Mouse (Mus musculus): ENCODE measurements around the gene Cfd. TPM values are rescaled to one million over a fixed set of nuclear protein-coding genes. Genes with fewer than 3 reads are reported as not detected.

Gene Cfd
- polyA plus RNA-seq, 1 experiment from 2014 or later: not detected

Small RNA genes lying within 50 kb of the gene (microRNA-seq; reads per million reads assigned to microRNA genes)
- not detected for gene Mir6910

Other genes with a start within 250 kb of the Cfd start
- gene Odf3l2, start 245.1 kb upstream of the Cfd start, polyA plus RNA-seq (2015; fragmentation: Nextera tagmentation; extraction: Ambion mirVana): 0.12 TPM in 1 of 2 replicates, not detected in the other
- 5.4 and 5.8 TPM in 2 replicates for gene Madcam1, start 226.3 kb upstream of the Cfd start, polyA plus RNA-seq (2015; fragmentation: Nextera tagmentation; extraction: Ambion mirVana)
- 54.6 and 58.9 TPM in 2 replicates for gene Tpgs1, start 221.5 kb upstream of the Cfd start, polyA plus RNA-seq (2015; fragmentation: Nextera tagmentation; extraction: Ambion mirVana)
- gene Cdc34, start 208.7 kb upstream of the Cfd start, polyA plus RNA-seq (2015; fragmentation: Nextera tagmentation; extraction: Ambion mirVana): 100 and 110 TPM in 2 replicates
- gene Gzmm, start 201.8 kb upstream of the Cfd start, polyA plus RNA-seq (2015; fragmentation: Nextera tagmentation; extraction: Ambion mirVana): 0.86 and 1.3 TPM in 2 replicates
- gene Bsg, start 186.4 kb upstream of the Cfd start, polyA plus RNA-seq (2015; fragmentation: Nextera tagmentation; extraction: Ambion mirVana): 910 and 960 TPM in 2 replicates
- 0.08 TPM in 1 of 2 replicates, not detected in the other for gene Hcn2, start 174.2 kb upstream of the Cfd start, polyA plus RNA-seq (2015; fragmentation: Nextera tagmentation; extraction: Ambion mirVana)
- 35.8 and 41.5 TPM in 2 replicates for gene Polrmt, start 144.3 kb upstream of the Cfd start, polyA plus RNA-seq (2015; fragmentation: Nextera tagmentation; extraction: Ambion mirVana)
- 0.95 and 2.2 TPM in 2 replicates for gene Fgf22, start 135.8 kb upstream of the Cfd start, polyA plus RNA-seq (2015; fragmentation: Nextera tagmentation; extraction: Ambion mirVana)
- gene Rnf126, start 123.9 kb upstream of the Cfd start, polyA plus RNA-seq (2015; fragmentation: Nextera tagmentation; extraction: Ambion mirVana): 93.2 and 104 TPM in 2 replicates
- gene Fstl3, start 113.6 kb upstream of the Cfd start, polyA plus RNA-seq (2015; fragmentation: Nextera tagmentation; extraction: Ambion mirVana): 21.2 and 22.2 TPM in 2 replicates
- gene Prss57, start 99.9 kb upstream of the Cfd start, polyA plus RNA-seq (2015; fragmentation: Nextera tagmentation; extraction: Ambion mirVana): 0.10 and 0.12 TPM in 2 replicates
- gene Palm, start 97.3 kb upstream of the Cfd start, polyA plus RNA-seq (2015; fragmentation: Nextera tagmentation; extraction: Ambion mirVana): 79.9 and 84.8 TPM in 2 replicates
- 0.56 and 1.6 TPM in 2 replicates for gene Misp, start 69.9 kb upstream of the Cfd start, polyA plus RNA-seq (2015; fragmentation: Nextera tagmentation; extraction: Ambion mirVana)
- gene Ptbp1, start 36.4 kb upstream of the Cfd start, polyA plus RNA-seq (2015; fragmentation: Nextera tagmentation; extraction: Ambion mirVana): 301 and 303 TPM in 2 replicates
- 3.7 and 5.1 TPM in 2 replicates for gene Prtn3, start 16.4 kb upstream of the Cfd start, polyA plus RNA-seq (2015; fragmentation: Nextera tagmentation; extraction: Ambion mirVana)
- gene Plppr3, start 16.2 kb upstream of the Cfd start, polyA plus RNA-seq (2015; fragmentation: Nextera tagmentation; extraction: Ambion mirVana): 53.0 and 60.1 TPM in 2 replicates
- gene Elane, start 4.6 kb upstream of the Cfd start, polyA plus RNA-seq (2015; fragmentation: Nextera tagmentation; extraction: Ambion mirVana): 0.36 and 0.40 TPM in 2 replicates
- gene Med16, start 18.1 kb downstream of the Cfd start, polyA plus RNA-seq (2015; fragmentation: Nextera tagmentation; extraction: Ambion mirVana): 35.4 and 37.7 TPM in 2 replicates
- not detected in 2 replicates for gene Gm26602, start 20.0 kb downstream of the Cfd start, polyA plus RNA-seq (2015; fragmentation: Nextera tagmentation; extraction: Ambion mirVana)
- 1.0 and 1.2 TPM in 2 replicates for gene Kiss1r, start 26.1 kb downstream of the Cfd start, polyA plus RNA-seq (2015; fragmentation: Nextera tagmentation; extraction: Ambion mirVana)
- 159 and 161 TPM in 2 replicates for gene R3hdm4, start 30.4 kb downstream of the Cfd start, polyA plus RNA-seq (2015; fragmentation: Nextera tagmentation; extraction: Ambion mirVana)
- gene Arid3a, start 36.2 kb downstream of the Cfd start, polyA plus RNA-seq (2015; fragmentation: Nextera tagmentation; extraction: Ambion mirVana): 5.7 and 7.4 TPM in 2 replicates
- gene Wdr18, start 69.3 kb downstream of the Cfd start, polyA plus RNA-seq (2015; fragmentation: Nextera tagmentation; extraction: Ambion mirVana): 81.7 and 83.6 TPM in 2 replicates
- gene Grin3b, start 79.9 kb downstream of the Cfd start, polyA plus RNA-seq (2015; fragmentation: Nextera tagmentation; extraction: Ambion mirVana): 0.40 and 0.64 TPM in 2 replicates
- gene Tmem259, start 93.5 kb downstream of the Cfd start, polyA plus RNA-seq (2015; fragmentation: Nextera tagmentation; extraction: Ambion mirVana): 19.3 and 20.1 TPM in 2 replicates
- 264 and 270 TPM in 2 replicates for gene Cnn2, start 97.7 kb downstream of the Cfd start, polyA plus RNA-seq (2015; fragmentation: Nextera tagmentation; extraction: Ambion mirVana)
- 3.3 and 3.4 TPM in 2 replicates for gene Abca7, start 105.6 kb downstream of the Cfd start, polyA plus RNA-seq (2015; fragmentation: Nextera tagmentation; extraction: Ambion mirVana)
- 5.3 and 6.4 TPM in 2 replicates for gene Arhgap45, start 125.8 kb downstream of the Cfd start, polyA plus RNA-seq (2015; fragmentation: Nextera tagmentation; extraction: Ambion mirVana)
- 213 and 217 TPM in 2 replicates for gene Polr2e, start 148.9 kb downstream of the Cfd start, polyA plus RNA-seq (2015; fragmentation: Nextera tagmentation; extraction: Ambion mirVana)
- gene Gpx4, start 156.3 kb downstream of the Cfd start, polyA plus RNA-seq (2015; fragmentation: Nextera tagmentation; extraction: Ambion mirVana): 432 and 471 TPM in 2 replicates
- 19.7 and 19.8 TPM in 2 replicates for gene Sbno2, start 214.7 kb downstream of the Cfd start, polyA plus RNA-seq (2015; fragmentation: Nextera tagmentation; extraction: Ambion mirVana)
- 15.2 and 16.6 TPM in 2 replicates for gene Stk11, start 224.9 kb downstream of the Cfd start, polyA plus RNA-seq (2015; fragmentation: Nextera tagmentation; extraction: Ambion mirVana)
- 494 and 537 TPM in 2 replicates for gene Atp5d, start 247.8 kb downstream of the Cfd start, polyA plus RNA-seq (2015; fragmentation: Nextera tagmentation; extraction: Ambion mirVana)
- 5.9 and 6.8 TPM in 2 replicates for gene Cbarp, start 250.0 kb downstream of the Cfd start, polyA plus RNA-seq (2015; fragmentation: Nextera tagmentation; extraction: Ambion mirVana)